Mouse (Mus musculus) bone marrow macrophage, adult 2 months (primary cell): ENCODE measurements around the gene Gm20547.

Experiments
- CTCF ChIP-seq: IDR thresholded peaks from 2 replicates; pipeline ENCODE4 v1.5.1; 2012; ENCODE audit warnings: low read depth, mild to moderate bottlenecking, low read length, moderate library complexity
- POLR2A ChIP-seq: IDR thresholded peaks from 2 replicates; pipeline ENCODE4 v1.6.1; 2012; ENCODE audit warnings: mild to moderate bottlenecking, low read depth, low read length, borderline replicate concordance

- TF ChIP-seq CTCF (no peak), POLR2A (no peak)
These were observed 34.6 kb downstream of the Gm20547 start for GRCm38 (mm10) chr17:34847192-34847591.
